Mouse (Mus musculus): ENCODE measurements at regions not wholly inside any gene's neighbourhood (a gene's known extent, or its start where the extent isn't known, plus 50 kb on each side); places are given as distances from the start of the nearest gene placed in this dataset.

GRCm38 (mm10) chr10:11648151-11648550 is 304.9 kb downstream of the Epm2a start:
- H3K4me3 ChIP-seq (ENCODE audit: low read length), result no peak overlapping the region
- H3K4me2 ChIP-seq (ENCODE audit: low read depth, low read length), result no peak overlapping the region
- no peaks in the 10 kb centered on the region for H3K9me3 ChIP-seq (ENCODE audit: low read length)
- H3K27ac ChIP-seq, result no peak overlapping the region
- no peak for TF ChIP-seq CTCF (IDR thresholded peaks at IDR 0.05; ENCODE audit: low read depth)
- no peak overlapping the region for H3K9ac ChIP-seq (replicated peaks; ENCODE audit: low read length)
- ATAC-seq (no peak), DNase-seq (ENCODE audit: low spot score) (no peak)
- 87% methylated on average over 1 of the region's 1 CpGs for WGBS
- no peaks in the 10 kb centered on the region for H3K27me3 ChIP-seq (ENCODE audit: insufficient read depth, low read length)
- H3K4me1 ChIP-seq (ENCODE audit: insufficient read depth, low read length), result no peaks in the 10 kb centered on the region
- H3K36me3 ChIP-seq (ENCODE audit: insufficient read depth, low read length), result no peaks in the 10 kb centered on the region

- Histone ChIP-seq H3K4me3 (ENCODE audit: low read length) (no peak overlapping the region), H3K36me3 (ENCODE audit: insufficient read depth, low read length) (no peaks in the 10 kb centered on the region), H3K27ac (no peak overlapping the region), H3K4me2 (ENCODE audit: low read depth, low read length) (no peak overlapping the region), H3K9me3 (ENCODE audit: low read length) (no peaks in the 10 kb centered on the region), H3K9ac (replicated peaks; ENCODE audit: low read length) (no peak overlapping the region), H3K4me1 (ENCODE audit: insufficient read depth, low read length) (no peaks in the 10 kb centered on the region), H3K27me3 (ENCODE audit: insufficient read depth, low read length) (no peaks in the 10 kb centered on the region)
- WGBS, result 43% methylated on average over 1 of the region's 1 CpGs
- ATAC-seq, result no peak
- TF ChIP-seq CTCF (IDR thresholded peaks at IDR 0.05; ENCODE audit: low read depth), result no peak
- no peak for DNase-seq (ENCODE audit: low spot score)
These were observed 317.0 kb downstream of the Epm2a start for GRCm38 (mm10) chr10:11660056-11660770.

- DNase-seq (ENCODE audit: low spot score) (peak; percentile 17), ATAC-seq (no peak)
- H3K9me3 ChIP-seq (ENCODE audit: low read length), result no peaks in the 10 kb centered on the region
- TF ChIP-seq CTCF (IDR thresholded peaks at IDR 0.05; ENCODE audit: low read depth), result no peak
- H3K4me1 ChIP-seq (ENCODE audit: insufficient read depth, low read length), result no peaks in the 10 kb centered on the region
- H3K27me3 ChIP-seq (ENCODE audit: insufficient read depth, low read length), result no peaks in the 10 kb centered on the region
- no peaks in the 10 kb centered on the region for H3K36me3 ChIP-seq (ENCODE audit: insufficient read depth, low read length)
- no peak overlapping the region for H3K9ac ChIP-seq (replicated peaks; ENCODE audit: low read length)
- WGBS, result 52% methylated on average over 5 of the region's 5 CpGs
- H3K4me2 ChIP-seq (ENCODE audit: low read depth, low read length), result no peak overlapping the region
- H3K4me3 ChIP-seq (ENCODE audit: low read length), result no peak overlapping the region
- no peak overlapping the region for H3K27ac ChIP-seq
These were observed 318.6 kb downstream of the Epm2a start for GRCm38 (mm10) chr10:11661660-11662250.

- DNase-seq (ENCODE audit: low spot score) (no peak), ATAC-seq (no peak)
- Histone ChIP-seq H3K27ac (no peak overlapping the region), H3K4me3 (ENCODE audit: low read length) (no peak overlapping the region), H3K9ac (replicated peaks; ENCODE audit: low read length) (no peak overlapping the region), H3K27me3 (ENCODE audit: insufficient read depth, low read length) (no peaks in the 10 kb centered on the region), H3K36me3 (ENCODE audit: insufficient read depth, low read length) (no peaks in the 10 kb centered on the region), H3K4me1 (ENCODE audit: insufficient read depth, low read length) (no peaks in the 10 kb centered on the region), H3K9me3 (ENCODE audit: low read length) (no peaks in the 10 kb centered on the region), H3K4me2 (ENCODE audit: low read depth, low read length) (no peak overlapping the region)
- 67% methylated on average over 2 of the region's 2 CpGs for WGBS
- no peak for TF ChIP-seq CTCF (IDR thresholded peaks at IDR 0.05; ENCODE audit: low read depth)
These were observed 366.5 kb downstream of the Epm2a start for GRCm38 (mm10) chr10:11709742-11710141.

GRCm38 (mm10) chr10:11724775-11725174 is 381.6 kb downstream of the Epm2a start:
- no peak overlapping the region for H3K9ac ChIP-seq (replicated peaks; ENCODE audit: low read length)
- H3K4me1 ChIP-seq (ENCODE audit: insufficient read depth, low read length), result no peaks in the 10 kb centered on the region
- 87% methylated on average over 7 of the region's 7 CpGs for WGBS
- H3K4me2 ChIP-seq (ENCODE audit: low read depth, low read length), result no peak overlapping the region
- ATAC-seq, result no peak
- H3K27ac ChIP-seq, result no peak overlapping the region
- no peaks in the 10 kb centered on the region for H3K27me3 ChIP-seq (ENCODE audit: insufficient read depth, low read length)
- H3K4me3 ChIP-seq (ENCODE audit: low read length), result no peak overlapping the region
- no peaks in the 10 kb centered on the region for H3K9me3 ChIP-seq (ENCODE audit: low read length)
- no peak for TF ChIP-seq CTCF (IDR thresholded peaks at IDR 0.05; ENCODE audit: low read depth)
- H3K36me3 ChIP-seq (ENCODE audit: insufficient read depth, low read length), result no peaks in the 10 kb centered on the region
- DNase-seq (ENCODE audit: low spot score), result no peak

GRCm38 (mm10) chr10:11729536-11729935 is 386.3 kb downstream of the Epm2a start:
- ATAC-seq (no peak), DNase-seq (ENCODE audit: low spot score) (no peak)
- Histone ChIP-seq H3K27ac (no peak overlapping the region), H3K4me2 (ENCODE audit: low read depth, low read length) (no peak overlapping the region), H3K9ac (replicated peaks; ENCODE audit: low read length) (no peak overlapping the region), H3K4me3 (ENCODE audit: low read length) (no peak overlapping the region), H3K4me1 (ENCODE audit: insufficient read depth, low read length) (no peaks in the 10 kb centered on the region), H3K36me3 (ENCODE audit: insufficient read depth, low read length) (no peaks in the 10 kb centered on the region), H3K9me3 (ENCODE audit: low read length) (no peaks in the 10 kb centered on the region), H3K27me3 (ENCODE audit: insufficient read depth, low read length) (no peaks in the 10 kb centered on the region)
- WGBS, result 81% methylated on average over 2 of the region's 2 CpGs
- TF ChIP-seq CTCF (IDR thresholded peaks at IDR 0.05; ENCODE audit: low read depth), result no peak

Measured in hindbrain, postnatal 0 days (tissue).